Mouse (Mus musculus): Measurements from ENCODE around the gene Irf3.
A peak's percentile ranks its signal among the peaks of the same experiment; 100 is the strongest.

Irf3 gene

DNA sequence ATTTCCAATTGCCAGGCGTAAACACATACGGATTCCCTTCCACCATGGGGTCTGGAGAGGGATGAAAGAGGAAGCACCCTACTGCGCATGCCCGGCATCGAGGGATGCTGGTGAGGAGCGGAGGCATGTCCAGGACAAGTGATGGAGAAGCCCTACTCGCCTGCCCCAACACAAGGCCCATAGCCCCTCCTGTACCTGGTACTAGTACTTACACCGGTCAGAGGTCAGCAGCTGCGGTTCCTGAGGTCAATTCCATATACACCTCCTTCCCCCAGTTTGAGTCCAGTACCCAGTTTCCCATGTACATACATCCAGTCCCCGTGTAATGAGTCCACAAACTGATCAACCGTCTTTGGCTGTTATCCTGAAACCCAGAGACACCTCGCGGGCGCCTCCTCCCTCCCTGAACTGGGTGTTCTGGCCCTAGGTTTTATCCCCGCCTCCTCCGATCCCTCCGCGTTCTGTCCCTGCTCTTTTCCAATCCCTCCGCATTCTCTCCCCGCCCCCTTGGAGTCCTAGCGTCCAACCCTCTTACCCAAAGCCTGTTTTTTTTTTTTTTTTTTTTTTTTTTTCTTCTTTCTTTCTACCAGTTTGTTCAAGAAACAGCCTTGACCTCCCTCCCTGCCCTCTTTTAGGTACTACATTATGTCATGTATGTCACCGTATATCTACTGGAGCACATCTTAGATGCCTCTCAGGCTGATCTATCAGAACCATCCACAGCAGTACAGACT is 22.9 kb upstream of the Irf3 start, which contains the start of gene Cpt1c:
Gene Cpt1c, minus strand, starts transcription at position 469 of the 734 bp plus-strand sequence.
- no peak for DNase-seq

GRCm38 (mm10) chr7:44975117-44975419 is 22.4 kb upstream of the Irf3 start:
- DNase-seq, result no peak

GRCm38 (mm10) chr7:44978300-44978699 is 19.1 kb upstream of the Irf3 start:
- DNase-seq, result no peak

DNA sequence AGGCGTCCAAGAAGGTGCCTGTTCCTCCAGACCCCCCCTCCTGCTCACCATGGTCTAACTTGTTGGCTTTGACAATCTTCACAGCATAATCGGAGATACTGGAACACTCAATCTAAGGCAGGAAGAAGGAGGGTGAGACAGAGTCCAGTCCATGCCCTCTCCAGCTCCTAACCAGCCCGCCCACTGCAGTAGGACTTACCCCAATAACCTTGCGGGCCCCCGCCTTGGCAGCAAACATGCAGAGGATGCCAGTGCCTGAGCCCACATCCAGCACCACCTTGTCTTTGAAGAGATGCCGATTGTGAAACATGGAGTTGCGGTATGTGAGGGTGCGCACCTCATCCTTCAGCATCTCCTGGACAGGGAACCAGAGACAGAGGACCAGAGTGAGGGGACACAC is 15.9 kb upstream of the Irf3 start:
- no peak for DNase-seq

- peak; percentile 88 for DNase-seq
Measured at GRCm38 (mm10) chr7:44983085-44983484, 14.4 kb upstream of the Irf3 start.

GRCm38 (mm10) chr7:44983944-44984832 is 13.3 kb upstream of the Irf3 start:
- DNase-seq, result no peak

- no peak for DNase-seq
Measured at GRCm38 (mm10) chr7:44984833-44985164, 12.6 kb upstream of the Irf3 start.

- DNase-seq, result peak; percentile 56
Measured at GRCm38 (mm10) chr7:44985595-44986191, 11.8 kb upstream of the Irf3 start.

- peak; percentile 98 for DNase-seq
Measured at GRCm38 (mm10) chr7:44986192-44986878, 11.1 kb upstream of the Irf3 start, which contains the start of gene Prmt1. Prmt1 (minus strand) TSS chr7:44986568.

DNA sequence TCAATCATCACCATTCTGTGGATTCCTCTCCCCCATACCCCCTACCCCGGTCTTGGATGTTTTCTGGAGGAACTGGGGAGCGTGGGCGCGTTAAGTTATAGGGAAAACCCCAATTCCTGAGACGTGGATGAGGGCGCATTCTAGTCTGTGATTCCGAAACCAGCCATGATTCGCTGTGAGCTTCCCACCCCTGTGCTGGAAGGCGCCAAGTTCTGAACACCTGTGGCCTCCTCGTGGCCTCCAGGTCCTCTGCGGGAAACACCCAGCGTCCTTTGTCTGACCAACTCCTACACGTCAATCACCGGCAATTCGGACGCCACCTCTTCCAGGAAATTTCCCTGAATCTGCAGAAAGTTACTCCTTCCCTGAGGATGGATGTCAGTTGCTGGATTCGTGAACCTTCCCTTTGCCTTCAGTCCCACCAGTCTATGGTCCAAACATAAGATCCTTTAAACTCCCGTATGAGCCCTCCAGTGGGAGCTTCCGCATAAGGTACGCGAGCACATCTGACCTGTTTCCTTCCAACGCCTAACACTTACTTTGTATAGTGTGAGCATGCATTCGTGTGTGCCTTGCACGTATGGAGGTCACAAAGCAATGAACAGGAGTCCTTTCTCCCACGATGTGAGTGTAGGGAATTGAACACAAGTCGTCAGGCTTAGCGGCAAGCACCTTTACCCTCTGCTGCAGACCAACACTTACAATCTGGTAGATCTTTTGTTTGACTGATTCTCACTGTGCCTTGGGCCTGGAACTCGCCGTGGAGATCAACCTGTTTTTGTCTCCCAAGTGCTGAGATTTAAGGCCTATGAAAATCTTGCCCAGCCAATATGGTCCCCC is 10.3 kb upstream of the Irf3 start:
- no peak for DNase-seq

GRCm38 (mm10) chr7:44996672-44997071 is 776 bp upstream of the Irf3 start:
- no peak for DNase-seq

DNA sequence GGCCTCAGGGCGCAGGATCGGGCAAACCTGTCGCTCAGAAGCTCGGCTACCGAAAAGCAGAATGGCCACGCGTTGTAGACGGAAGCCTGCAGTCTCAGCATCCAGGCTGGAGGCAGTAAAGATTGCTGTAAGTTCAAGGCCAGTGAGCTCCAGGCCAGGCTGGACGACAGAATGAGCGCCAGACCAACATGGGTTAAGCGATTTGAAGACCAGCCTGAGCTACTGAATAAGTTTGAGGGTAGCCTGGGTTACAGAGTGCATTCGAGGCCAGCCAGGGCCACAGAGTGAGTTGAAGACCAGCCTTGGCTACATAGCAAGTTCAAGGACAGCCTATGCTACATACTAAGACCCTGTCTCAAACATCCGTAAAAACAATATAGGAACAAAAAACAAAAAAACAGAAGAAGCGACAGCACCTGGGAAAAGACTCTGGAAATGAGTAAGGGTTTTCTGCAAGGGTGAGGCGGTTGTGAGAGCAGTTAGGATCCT is 536 bp downstream of the Irf3 start:
- no peak for DNase-seq

GRCm38 (mm10) chr7:44998501-44998955 is 1.1 kb downstream of the Irf3 start, which contains the start of gene Bcl2l12:
Bcl2l12 (minus strand) TSS chr7:44998712.
- peak; percentile 25 for DNase-seq

DNA sequence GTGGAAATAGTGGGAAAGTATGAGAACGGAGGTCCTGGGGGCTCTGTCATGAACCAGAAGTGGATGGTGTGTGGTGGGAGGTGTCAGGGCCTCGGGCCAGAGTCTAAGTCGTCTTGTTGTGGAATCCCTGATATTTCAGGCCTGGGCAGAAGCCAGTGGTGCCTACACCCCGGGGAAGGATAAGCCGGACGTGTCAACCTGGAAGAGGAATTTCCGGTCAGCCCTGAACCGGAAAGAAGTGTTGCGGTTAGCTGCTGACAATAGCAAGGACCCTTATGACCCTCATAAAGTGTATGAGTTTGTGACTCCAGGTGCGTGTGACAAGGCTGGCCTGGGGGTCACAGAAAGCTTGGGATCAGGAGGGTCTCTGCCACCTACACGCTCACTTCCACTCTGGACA is 2.3 kb downstream of the Irf3 start:
- no peak for DNase-seq

- no peak for DNase-seq
Measured at GRCm38 (mm10) chr7:45000539-45001114, 3.2 kb downstream of the Irf3 start.

- DNase-seq, result no peak
Measured at GRCm38 (mm10) chr7:45002440-45002839, 5.0 kb downstream of the Irf3 start.

DNA sequence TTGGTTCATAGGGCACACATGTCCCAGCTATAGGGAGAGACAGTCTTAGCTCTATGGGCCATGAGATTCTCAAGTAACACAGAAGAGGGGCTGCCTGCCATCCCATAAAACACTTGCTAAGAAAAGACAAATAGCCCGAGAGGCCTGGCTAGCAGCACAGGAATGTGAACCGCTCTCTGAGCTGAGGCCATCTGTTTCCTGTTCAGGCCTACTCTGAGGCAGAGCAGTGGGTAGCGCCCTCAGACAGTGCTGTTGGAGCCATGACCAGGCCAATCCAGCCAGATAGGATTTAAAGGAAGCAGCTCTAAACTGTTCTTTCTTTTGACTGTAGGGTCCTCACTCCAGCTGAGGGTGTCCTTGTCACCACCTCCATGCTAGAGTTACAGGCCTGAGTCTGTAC is 7.1 kb downstream of the Irf3 start:
- no peak for DNase-seq

- DNase-seq, result no peak
Measured at GRCm38 (mm10) chr7:45005321-45005992, 8.0 kb downstream of the Irf3 start.

- DNase-seq, result no peak
Measured at GRCm38 (mm10) chr7:45006503-45006902, 9.1 kb downstream of the Irf3 start.

- no peak for DNase-seq
Measured at GRCm38 (mm10) chr7:45007141-45007540, 9.7 kb downstream of the Irf3 start.

DNA sequence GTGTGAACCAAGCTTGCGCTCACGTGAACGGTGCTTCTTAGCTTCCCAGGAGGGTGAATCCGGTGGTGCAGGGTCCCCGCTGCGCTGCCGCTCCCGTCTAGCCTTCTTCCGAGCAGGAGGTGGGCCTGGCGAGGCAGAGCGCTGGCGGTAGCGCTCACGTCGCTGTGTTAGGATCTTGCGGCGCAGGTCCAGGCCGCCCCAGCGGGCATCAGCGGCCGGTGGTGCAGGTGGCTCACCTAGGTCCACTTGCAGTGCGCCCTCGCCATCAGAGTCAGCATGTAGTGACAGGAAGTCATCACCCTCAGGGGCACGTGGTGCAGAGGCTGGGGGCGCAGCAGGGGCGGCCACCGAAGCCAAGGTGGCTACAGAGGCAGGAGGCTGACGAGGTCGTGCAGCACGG is 10.4 kb downstream of the Irf3 start:
- DNase-seq, result no peak
